Mouse (Mus musculus) kidney, postnatal 10 days (tissue): ENCODE data around the gene Rxrb.
A peak's percentile ranks its signal among the peaks of the same experiment; 100 is the strongest.
"Not testable (repeated sequence)": the region's sequence is repeated elsewhere in the genome, so short reads cannot be mapped to it uniquely, and the experiment has no call there.

Experiments used
- DNase-seq: peaks from one replicate; pipeline ENCODE4 v3.0.0; 2021; ENCODE audit warnings: mixed read lengths

Rxrb gene

GRCm38 (mm10) chr17:34031465-34032173 lies at the start of gene Rxrb, which contains the start of gene Slc39a7:
TSS of gene Rxrb (plus strand) at chr17:34031812.
TSS of gene Slc39a7 (minus strand) at chr17:34031682.
- peak; percentile 99 for DNase-seq

DNA sequence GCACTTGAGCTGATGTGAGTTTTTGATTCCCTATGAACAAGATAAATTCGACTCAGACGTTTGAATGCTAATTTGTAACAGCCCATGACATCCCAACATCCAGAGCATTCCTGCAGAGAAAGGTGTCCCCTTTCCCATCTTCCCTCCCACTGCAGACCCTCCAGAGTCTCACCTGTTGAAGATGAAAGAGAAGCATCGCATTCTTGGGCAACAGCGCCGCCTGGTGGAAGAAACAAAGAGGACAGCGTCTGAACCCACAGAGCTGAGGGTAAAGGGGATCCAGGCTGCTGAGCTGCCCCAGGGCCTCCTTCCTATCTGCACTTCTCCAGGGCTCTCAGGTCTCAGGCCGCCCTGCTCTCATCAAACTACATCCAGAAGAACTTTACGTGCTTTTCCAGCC lies 49.5 kb upstream of the Rxrb start:
- peak; percentile 78 for DNase-seq

- DNase-seq: peak; percentile 76
Measured at GRCm38 (mm10) chr17:33991788-33992664, 39.6 kb upstream of the Rxrb start.

DNA sequence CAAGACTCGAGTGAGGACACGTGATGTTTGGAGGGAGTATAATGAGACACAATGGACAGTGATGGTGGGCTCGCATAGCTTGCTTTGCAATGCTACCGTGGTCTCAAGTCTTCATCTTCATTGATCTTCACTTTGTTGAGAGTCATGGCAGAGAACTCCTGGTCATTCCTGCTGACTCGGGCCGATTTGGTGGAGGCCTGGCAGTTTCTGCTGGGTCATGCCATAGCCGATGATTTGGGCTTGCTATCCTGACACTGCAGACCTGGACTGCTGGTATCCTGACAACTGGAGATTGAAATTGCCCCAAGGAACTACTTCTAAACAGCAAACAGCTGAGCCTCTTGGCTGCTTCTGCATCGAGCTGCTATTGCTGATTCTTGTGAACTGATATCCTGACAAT lies 36.7 kb upstream of the Rxrb start:
- no peak for DNase-seq

GRCm38 (mm10) chr17:33995651-33996050 lies 36.0 kb upstream of the Rxrb start:
- no peak for DNase-seq

- DNase-seq: not testable (repeated sequence)
Measured at GRCm38 (mm10) chr17:33997025-33997424, 34.6 kb upstream of the Rxrb start.

- DNase-seq: not testable (repeated sequence)
Measured at GRCm38 (mm10) chr17:33998697-33999096, 32.9 kb upstream of the Rxrb start.

- peak; percentile 61 for DNase-seq
Measured at GRCm38 (mm10) chr17:33999341-34000149, 32.1 kb upstream of the Rxrb start.

DNA sequence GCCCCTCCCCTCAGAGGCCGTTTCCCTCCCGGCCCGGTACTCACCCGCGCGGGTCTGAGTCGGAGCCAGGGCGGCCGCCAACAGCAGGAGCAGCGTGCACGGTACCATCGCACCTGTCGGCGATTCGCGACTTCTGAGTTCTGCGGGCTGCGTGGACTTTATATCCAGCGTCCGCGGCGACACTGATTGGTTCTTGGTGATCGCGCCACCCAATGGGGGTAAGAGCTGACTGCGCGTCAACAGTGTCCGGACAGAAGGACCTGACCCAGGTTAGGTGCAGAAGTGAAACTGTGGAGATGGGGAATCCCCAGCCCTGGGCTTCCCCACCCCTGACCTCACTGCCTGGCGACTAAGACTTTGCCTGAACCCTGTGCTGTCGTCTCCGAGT lies 31.5 kb upstream of the Rxrb start, which contains the start of gene H2-K1:
H2-K1 (minus strand) TSS at position 198 of the 388 bp plus-strand sequence.
- DNase-seq: peak; percentile 93

- DNase-seq: not testable (repeated sequence)
Measured at GRCm38 (mm10) chr17:34000796-34001195, 30.8 kb upstream of the Rxrb start.

DNA sequence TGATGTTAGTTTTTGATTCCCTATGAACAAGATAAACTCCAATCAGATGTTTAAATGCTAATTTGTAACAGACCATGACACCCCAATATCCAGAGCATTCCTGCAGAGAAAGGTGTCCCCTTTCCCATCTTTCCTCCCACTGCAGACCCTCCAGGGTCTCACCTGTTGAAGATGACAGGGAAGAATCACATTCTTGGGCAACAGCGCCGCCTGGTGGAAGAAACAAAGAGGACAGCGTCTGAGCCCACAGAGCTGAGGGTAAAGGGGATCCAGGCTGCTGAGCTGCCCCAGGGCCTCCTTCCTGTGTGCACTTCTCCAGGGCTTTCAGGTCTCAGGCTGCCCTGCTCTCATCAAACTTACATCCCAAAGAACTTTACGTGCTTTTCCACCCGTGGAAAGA lies 28.2 kb upstream of the Rxrb start:
- peak; percentile 67 for DNase-seq

DNA sequence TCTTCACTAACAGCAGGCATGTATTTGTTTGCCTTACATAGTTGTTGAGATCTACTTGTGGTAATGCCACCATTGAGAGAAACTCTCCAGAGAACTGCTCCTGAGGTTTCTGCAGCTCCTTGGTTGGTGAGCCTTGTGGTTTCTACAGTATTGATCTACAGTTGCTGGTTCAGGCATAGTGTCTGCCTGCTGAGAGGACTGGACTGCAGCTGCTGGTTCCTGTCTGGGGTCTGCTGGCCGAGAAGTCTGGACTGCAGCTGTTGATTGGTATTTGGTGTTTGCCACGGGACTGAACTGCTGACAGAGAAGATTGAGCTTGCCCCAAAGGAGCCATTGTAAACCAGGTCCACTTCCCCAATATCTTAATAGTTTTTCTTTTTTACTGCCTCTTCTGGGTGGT lies 25.0 kb upstream of the Rxrb start:
- no peak for DNase-seq

GRCm38 (mm10) chr17:34010156-34010555 lies 21.5 kb upstream of the Rxrb start:
- DNase-seq: no peak

- DNase-seq: no peak
Measured at GRCm38 (mm10) chr17:34013436-34013835, 18.2 kb upstream of the Rxrb start.

DNA sequence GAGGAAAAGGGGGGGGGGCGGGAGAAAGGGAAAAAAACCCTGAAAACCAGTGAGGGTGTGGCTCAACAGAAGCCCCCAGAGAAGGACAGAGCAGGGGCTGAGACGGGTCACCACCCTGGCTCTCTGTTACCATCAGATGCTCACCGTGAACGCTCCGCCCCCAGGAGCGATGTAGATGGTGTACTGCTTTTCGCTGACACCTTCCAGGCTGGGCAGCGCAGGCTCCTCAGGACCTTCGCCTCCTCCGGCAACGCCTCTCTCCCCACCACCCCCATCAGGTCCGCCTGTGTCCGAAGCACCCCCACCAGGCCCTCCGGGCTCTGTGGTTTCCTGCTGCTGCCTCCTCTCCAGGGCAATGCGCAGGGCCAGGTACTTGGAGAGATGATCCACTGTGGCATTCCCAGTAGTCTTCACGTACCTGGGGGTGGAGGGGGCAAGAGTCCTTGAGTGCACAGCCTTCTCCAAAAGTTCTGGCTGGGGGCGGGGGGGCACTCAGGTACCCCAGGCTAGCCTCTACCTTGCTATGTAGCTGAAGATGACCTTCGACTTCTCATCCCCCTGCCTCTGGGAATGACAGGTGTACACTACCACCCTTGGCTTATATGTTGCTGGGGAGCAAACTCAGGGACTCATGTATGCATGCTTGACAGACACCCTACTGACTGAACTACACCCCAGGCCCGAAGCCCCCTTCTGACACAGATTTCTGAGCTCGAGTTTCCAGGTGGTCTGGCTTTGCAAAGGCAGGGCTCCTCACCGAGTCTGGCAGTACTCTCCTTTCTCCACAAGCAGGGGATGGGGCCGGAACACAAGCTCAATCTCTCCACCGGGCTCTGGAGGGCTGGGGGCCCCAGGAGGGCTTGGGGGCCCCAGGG lies 9.8 kb upstream of the Rxrb start:
- no peak for DNase-seq

- DNase-seq: peak; percentile 10
Measured at GRCm38 (mm10) chr17:34022414-34022783, 9.2 kb upstream of the Rxrb start.

GRCm38 (mm10) chr17:34022987-34023386 lies 8.6 kb upstream of the Rxrb start:
- DNase-seq: peak; percentile 14

DNA sequence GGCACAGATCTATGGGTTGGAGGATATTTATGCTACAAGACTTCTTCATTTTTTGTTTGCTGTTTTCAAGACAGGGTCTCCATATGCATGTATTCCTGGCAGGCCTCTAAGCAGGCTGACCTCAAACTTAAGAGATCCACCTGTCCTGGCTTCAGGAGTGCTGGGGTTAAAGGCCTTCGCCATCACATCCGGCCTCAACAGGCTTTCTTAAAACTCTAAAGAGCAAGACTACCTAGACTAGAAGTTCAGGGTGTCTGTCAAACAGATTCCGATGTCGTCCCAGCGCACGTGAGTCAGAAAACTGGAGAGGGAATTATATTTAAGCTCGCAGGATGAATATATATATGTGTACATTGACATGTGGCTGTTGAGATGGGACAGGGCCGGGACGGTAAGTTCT lies 7.9 kb upstream of the Rxrb start:
- no peak for DNase-seq

DNA sequence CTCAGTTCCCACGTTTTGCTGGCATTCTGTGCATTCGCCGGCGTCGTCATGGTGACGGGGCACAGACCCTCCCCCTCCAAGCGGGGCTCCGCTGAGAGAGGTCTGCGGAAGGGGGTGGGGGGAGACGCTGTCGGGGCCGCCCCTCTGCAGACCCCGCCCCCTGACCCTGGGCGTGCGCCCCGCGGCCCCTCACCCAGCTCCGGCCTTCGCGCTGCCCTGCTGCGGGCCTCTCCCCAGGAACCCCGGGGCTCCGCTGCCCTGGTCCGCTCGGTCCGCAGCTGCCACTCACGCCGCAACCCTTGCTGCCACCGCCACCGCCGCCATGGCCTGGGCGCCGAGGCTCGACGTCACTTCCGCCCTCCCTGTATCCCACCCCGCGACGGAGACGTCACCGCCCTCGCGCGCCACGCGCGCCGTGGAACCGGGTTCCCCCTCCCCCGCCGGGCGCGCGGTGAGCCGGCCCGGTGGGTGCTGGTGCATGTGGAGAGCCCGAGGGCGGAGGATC lies 7.2 kb upstream of the Rxrb start, which contains the start of gene Ring1:
Ring1 (minus strand) TSS at position 364 of the 505 bp plus-strand sequence.
- peak; percentile 92 for DNase-seq

GRCm38 (mm10) chr17:34024861-34025755 lies 6.5 kb upstream of the Rxrb start:
- no peak for DNase-seq

GRCm38 (mm10) chr17:34025756-34026151 lies 5.9 kb upstream of the Rxrb start:
- peak; percentile 34 for DNase-seq
